Mouse (Mus musculus): ENCODE results near the gene Tnfrsf4.

Gene Tnfrsf4

GRCm38 (mm10) chr4:156013637-156014036 is at the start of gene Tnfrsf4:
TSS of gene Tnfrsf4 (plus strand) at chr4:156013843.
- DNase-seq (ENCODE audit: low read depth) = no peak

DNA sequence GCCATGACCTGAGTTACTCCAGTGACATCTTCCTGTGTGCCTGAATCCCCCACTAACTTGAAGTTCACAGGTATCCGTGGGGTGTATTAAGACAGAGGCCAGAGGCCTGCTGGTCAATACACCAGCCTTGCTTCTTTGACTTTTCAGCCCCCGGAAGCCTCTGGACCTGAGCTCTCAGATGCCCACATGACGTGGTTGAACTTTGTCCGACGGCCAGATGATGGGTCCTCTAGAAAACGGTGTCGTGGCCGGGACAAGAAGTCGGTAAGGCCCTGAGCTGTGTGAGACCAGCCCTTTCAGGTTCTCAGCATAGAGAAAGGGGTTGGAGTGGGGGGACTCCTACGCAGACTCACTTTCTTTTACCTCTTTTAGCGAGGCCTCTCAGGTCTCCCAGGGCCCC is 49.2 kb upstream of the Tnfrsf4 start:
- no peak for DNase-seq (ENCODE audit: low read depth)

DNA sequence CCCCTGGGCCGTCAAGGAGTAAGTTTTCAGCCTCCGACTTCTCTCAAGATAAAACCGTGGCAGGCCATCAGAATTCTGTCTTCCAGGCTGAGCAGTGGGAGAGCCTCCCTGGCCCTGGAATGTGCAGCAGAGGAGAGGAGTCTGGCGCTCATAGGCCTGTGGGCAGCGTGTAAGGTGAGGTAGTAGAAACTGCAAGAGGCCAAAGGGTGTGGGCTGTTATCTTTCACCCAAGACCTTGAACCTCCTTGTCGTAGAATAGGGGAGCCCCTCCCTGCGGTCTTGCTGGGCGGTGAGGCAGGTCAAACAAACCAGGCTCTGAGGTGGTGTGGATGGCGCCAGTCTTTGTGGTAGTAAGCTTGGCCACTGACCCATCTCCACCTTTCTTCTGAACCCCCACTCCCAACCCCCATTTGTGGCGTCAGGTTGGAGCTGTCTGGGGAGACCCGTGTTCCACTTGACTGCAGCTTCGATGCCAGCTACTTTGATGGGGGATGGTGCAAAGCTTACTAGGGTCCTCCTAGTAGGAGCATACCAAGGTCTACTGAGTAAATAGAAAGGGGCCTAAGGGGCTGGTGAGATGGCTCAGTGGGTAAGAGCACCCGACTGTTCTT is 44.5 kb upstream of the Tnfrsf4 start:
- no peak for DNase-seq (ENCODE audit: low read depth)

DNA sequence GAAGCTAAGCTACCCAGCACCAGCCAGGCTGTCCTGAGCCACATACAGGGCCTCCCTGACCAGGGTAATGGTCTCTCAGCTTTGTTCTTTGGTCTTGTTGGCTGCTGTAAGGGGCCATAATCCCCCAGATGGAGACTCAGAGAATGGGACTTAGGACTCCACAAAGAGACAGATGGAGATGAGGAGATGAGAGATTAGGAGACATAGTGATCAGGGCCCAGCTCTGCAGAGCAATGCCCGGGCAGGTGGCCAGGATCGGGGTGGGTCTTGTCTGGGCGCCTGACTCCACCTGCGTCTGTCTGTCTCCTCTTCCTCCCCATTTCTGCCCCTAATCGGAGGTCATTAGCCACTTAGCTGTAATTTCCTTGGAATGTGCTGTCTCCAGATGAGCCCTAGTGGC is 43.4 kb upstream of the Tnfrsf4 start:
- DNase-seq (ENCODE audit: low read depth) = no peak

- DNase-seq (ENCODE audit: low read depth) = no peak
Measured at GRCm38 (mm10) chr4:155972651-155973050, 41.0 kb upstream of the Tnfrsf4 start.

- DNase-seq (ENCODE audit: low read depth) = peak; percentile 34
Measured at GRCm38 (mm10) chr4:155973239-155973638, 40.4 kb upstream of the Tnfrsf4 start.

DNA sequence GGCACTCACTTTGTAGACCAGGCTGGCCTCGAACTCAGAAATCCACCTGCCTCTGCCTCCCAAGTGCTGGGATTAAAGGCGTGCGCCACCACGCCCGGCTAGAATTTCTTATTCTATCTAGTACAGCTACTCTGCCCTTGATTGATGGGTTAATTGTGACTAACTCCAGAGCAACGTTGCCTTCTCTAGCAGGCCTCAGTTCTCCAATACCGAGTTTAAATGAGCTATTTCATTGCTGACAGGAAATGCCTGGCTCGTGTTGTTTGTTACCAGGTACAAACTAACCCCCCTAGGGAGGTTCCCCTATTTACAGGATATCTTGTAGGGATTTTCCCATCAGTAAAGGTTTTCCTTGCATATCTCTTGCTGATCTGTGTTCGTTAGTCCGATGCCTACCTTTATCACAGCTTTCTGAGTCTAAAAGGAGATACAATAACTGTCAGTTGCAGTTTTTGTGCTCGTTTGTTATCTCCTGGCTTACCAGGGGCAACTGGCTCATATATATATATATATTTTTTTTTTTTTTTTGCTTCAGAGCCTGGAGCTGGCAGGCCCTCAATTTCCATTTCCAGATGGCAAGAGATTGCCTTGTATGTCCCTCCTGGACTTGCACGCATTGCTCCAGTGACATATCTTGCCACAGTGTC is 32.1 kb upstream of the Tnfrsf4 start:
- no peak for DNase-seq (ENCODE audit: low read depth)

DNA sequence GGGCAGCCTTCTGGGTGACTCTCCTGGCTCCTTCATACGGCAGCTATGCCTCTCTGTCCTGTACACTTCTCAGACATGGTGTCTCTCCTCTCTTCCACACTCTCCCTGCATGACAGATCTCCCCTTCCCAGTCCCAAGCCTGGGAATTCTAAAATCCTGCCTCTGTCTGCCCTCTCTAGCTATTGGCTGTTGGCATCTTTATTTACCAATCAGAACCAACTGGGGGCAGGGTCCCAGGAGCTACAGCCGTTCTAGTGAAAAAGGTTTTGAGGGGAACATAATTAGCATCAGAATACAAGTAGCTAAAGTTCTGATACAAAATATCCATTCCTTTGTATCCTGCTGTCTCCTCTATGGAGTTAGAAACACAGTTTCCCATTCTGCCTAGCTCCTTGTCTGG is 29.9 kb upstream of the Tnfrsf4 start:
- DNase-seq (ENCODE audit: low read depth) = no peak

- DNase-seq (ENCODE audit: low read depth) = peak; percentile 87
Measured at GRCm38 (mm10) chr4:155991211-155991907, 22.3 kb upstream of the Tnfrsf4 start.

DNA sequence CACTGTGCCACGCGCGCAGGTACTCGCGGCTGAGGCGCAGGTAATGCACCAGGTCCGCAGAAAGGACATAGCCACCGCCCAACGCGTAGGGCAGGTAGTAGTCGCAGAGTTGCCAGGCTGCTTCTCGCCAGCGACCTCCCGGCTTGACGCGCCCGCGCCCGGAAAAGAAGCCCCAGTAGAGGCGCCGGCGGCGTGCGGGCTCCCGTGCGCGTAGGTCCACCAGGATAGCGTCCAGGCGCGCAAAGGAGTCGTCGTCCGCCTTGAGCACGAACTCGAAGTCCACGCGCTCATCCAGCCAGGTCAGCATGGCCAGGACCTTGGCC is 21.8 kb upstream of the Tnfrsf4 start:
- no peak for DNase-seq (ENCODE audit: low read depth)

DNA sequence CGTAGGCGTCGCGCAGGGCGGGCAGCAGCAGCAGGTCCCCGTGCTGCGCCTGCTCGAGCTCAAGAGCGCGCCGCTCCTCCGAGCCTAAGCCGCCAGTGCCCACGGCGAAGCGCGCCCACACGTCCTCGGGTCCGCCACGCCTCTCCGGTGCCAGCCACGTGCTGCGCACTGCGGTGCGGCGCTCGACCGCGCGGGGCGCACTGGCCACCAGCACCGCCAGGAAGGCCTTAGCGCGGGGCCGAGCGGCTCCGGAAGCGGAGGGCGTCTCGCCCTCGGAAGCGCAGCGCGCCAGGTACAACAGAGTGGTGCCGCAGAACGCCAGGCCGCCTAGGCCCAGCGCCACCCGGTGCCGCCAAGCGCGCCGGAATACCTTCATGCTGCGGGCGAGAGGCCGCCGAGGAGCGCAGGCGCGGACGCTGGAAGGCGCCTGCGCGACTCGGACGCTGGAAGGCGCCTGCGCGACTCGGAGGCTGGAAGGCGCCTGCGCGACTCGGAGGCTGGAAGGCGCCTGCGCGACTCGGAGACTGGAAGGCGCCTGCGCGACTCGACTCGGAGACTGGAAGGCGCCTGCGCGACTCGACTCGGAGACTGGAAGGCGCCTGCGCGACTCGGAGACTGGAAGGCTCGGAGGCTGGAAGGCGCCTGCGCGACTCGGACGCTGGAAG is 21.3 kb upstream of the Tnfrsf4 start, which contains the start of the genes B3galt6 and Sdf4:
Gene B3galt6 (minus strand): TSS at position 409 of the 665 bp plus-strand sequence.
Gene Sdf4 (plus strand): TSS at position 632 of the 665 bp plus-strand sequence.
- peak; percentile 95 for DNase-seq (ENCODE audit: low read depth)

- peak; percentile 96 for DNase-seq (ENCODE audit: low read depth)
Measured at GRCm38 (mm10) chr4:155992906-155993547, 20.6 kb upstream of the Tnfrsf4 start.

GRCm38 (mm10) chr4:155993606-155994005 is 20.0 kb upstream of the Tnfrsf4 start:
- DNase-seq (ENCODE audit: low read depth) = no peak

DNA sequence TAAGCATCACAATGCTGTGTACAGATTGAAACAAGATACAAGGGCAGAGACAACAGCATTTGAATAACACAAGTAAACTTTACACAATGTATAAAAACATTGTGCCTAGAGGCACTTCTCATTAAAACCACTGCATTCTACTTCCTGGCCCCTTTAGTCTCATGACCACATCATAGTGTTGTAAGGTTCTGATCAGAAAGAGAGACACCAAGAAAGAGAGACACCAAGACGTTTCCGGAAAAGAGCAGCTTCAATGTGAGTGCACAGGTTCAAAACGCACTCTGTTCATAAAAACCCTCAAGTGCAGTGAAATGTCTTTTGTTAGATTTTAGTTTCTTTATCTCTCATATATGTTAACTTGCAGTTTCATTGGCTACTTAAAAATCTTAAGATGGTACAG is 9.5 kb upstream of the Tnfrsf4 start:
- DNase-seq (ENCODE audit: low read depth) = no peak

DNA sequence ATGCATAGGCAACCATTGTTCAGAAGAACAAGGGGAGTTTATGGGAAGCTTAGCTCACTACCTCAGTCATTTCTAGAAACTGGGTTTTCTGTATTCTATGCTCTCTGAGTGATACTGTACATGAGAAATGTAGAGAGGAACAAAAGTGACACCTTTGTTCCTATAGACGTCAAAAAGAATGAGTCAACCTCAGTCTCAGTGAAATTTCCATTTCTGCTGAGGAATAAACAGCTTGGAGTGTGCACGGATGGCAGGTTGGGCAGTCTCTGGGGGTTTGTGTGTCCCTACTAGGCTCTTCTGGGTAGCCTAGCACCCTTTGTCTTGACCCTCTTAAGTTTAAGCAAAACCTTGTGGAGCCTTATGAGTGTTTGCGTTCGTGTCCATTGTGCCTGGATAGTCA is 5.3 kb upstream of the Tnfrsf4 start:
- DNase-seq (ENCODE audit: low read depth) = no peak

DNA sequence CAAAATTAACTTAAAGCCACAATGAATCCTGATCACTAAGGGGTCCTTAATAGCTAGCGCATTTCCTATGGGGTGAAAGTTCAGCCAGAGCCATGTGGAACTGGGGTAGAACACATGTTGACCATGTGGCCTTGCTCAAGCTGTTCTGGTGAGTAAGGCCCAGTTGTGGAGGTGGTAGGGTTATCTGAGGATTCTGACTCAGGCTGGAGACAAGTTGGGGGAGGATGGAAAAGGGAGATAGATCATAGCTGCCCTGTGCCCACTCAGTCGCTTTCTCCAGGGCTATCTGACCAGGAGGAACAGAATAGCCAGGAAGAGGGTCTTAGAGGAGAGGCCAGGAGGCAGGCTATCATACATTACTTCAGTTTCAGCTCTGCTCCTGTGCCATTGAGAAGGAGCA is 793 bp downstream of the Tnfrsf4 start:
- DNase-seq (ENCODE audit: low read depth) = peak; percentile 18

DNA sequence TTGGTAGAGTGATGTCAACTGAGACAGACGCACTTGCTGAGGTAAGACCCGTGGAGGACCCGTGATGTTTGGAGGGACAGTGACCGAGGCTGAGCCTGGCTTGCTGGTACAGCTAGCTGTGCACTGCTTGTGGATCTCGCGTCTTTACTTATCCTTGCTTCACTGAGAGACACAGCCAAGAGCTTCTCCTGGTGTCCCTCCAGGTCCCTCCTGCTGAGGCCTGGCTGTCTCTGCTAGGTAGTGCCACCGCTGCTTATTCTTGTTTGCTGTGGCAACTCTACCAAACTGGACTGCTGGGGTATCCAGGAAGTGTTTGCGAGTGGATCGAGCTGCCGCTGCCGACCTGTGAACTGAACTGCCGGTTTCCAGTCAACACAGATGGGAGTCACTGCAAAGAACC is 6.1 kb downstream of the Tnfrsf4 start:
- no peak for DNase-seq (ENCODE audit: low read depth)

DNA sequence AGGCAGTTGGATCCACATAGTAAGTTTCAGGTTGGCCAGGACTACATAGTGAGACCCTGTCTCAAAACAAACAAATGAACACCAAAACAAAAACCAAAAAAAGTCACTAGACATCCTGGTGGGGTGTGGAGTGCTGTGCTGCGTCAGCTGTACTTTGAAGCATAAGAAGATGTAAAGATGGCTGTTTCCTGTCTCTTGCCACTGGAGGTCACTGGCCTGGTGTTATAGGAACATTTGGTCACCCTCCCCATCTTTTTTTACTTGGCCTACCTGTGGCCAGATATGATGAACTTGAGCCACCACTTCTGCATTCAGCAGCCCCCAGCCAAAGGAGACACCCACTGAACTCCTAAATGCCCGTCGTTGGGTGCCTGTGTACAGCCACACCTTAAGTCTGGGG is 7.7 kb downstream of the Tnfrsf4 start:
- DNase-seq (ENCODE audit: low read depth) = no peak

DNA sequence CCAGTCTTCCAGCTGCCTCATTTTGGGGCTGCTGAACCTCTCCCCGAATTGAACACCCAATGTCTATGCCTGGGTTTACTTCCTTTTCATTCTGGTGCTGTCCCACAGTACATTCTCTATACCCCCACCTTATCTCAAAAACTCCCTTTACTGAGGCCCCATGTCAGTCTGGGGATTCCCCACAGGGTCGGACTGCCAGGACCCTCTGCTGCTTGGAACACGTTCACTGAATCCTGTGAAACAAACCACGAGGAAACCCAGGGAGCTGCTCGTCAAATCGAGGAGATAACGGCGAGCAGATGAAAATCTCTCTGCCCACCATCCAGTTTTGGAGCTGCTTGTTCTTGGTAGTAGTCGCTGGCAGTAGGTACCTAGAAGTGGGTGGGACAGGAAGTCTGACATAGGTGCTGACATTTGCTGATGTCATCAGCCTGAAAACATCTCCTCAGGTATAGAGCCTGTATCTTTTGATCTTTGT is 8.3 kb downstream of the Tnfrsf4 start:
- DNase-seq (ENCODE audit: low read depth) = no peak

DNA sequence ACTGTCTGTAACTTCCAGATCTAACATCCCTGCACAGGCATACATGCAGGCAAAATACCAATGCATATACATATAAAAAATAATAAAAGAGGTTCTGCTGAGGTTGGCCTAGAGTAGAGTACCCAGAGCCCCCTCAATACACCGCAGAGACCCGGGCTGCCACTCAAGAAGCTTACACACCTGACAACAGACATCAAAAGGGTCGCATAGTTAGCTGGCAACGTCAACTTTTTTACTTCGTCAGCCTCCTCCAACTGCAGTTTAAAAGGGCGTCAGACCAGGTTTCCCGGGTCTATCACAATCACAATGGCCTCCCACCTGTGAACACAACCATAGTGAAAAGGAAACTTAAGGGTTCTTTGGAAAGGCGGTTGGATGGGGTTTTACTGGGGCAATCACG is 9.9 kb downstream of the Tnfrsf4 start:
- no peak for DNase-seq (ENCODE audit: low read depth)

DNA sequence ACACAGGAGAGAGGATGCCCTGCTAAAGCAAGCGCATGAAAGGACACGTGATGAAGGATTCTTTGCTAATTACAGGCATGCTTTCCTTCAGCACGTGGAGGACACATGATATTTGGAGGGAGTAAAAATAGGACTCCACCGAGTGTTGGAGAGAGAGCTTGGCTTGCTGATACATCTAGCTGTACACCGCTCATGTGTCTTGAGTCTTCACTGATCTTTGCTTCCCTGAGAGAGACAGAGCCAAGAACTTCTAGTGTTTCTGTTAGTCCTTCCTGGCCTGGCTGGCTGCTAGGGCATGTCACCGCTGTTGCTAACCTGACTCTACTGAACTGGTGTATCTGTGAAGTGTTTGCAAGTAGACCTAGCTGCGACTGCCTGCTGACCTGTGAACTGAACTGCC is 10.5 kb downstream of the Tnfrsf4 start:
- no peak for DNase-seq (ENCODE audit: low read depth)

- peak; percentile 61 for DNase-seq (ENCODE audit: low read depth)
Measured at GRCm38 (mm10) chr4:156026013-156026412, 12.4 kb downstream of the Tnfrsf4 start, which contains the start of gene Tnfrsf18. TSS of gene Tnfrsf18 (plus strand) at chr4:156026164.

Data from 416B (cell line).